Mouse (Mus musculus): ENCODE results near the gene Cplx3.

GRCm38 (mm10) chr9:57609803-57610202, 3.7 kb upstream of the Cplx3 start:
- TF ChIP-seq CTCF (IDR thresholded peaks at IDR 0.05; ENCODE audit: low read depth) (no peak), EP300 (IDR thresholded peaks at IDR 0.05; ENCODE audit: low read depth) (no peak)
